Mouse (Mus musculus) heart, embryonic 14.5 days (tissue): Measurements from ENCODE around the gene 1700109H08Rik. TPM values are rescaled to one million over a fixed set of nuclear protein-coding genes. Genes with fewer than 3 reads are reported as not detected.
"Not testable (repeated sequence)": the region's sequence is repeated elsewhere in the genome, so short reads cannot be mapped to it uniquely, and the experiment has no call there.

ENCODE experiments used
- ATAC-seq: fragments of 200-750 bp; cut with Nextera tagmentation; 2 replicates; pipeline ENCODE4 v1.8.0; 2017; ENCODE audit warnings: low read depth, moderate TSS enrichment; ENCODE audit not compliant: insufficient number of reproducible peaks, insufficient read depth, low FRiP score
- H3K27ac ChIP-seq, 2 experiments: fragments of 200-500 bp in 1 of 2; fragments of 300-500 bp in 1 of 2; sonication (generic) in 1 of 2; replicated peaks in 1 of 2; 2 replicates each; pipeline ENCODE4 v1.5.1; 2012 to 2014; ENCODE audit warnings: low read depth in 2 of 2, low read length in 2 of 2, control low read depth in 1 of 2, mild to moderate bottlenecking in 1 of 2, mixed read lengths in 1 of 2; ENCODE audit not compliant: control insufficient read depth in 1 of 2, insufficient read depth in 1 of 2
- H3K27me3 ChIP-seq: fragments of 300-500 bp; sonication (generic); 2 replicates; pipeline ENCODE4 v1.6.1; 2014; ENCODE audit warnings: mild to moderate bottlenecking, low read length, control low read depth; ENCODE audit not compliant: control insufficient read depth, insufficient read depth
- H3K36me3 ChIP-seq: fragments of 300-500 bp; sonication (generic); 2 replicates; pipeline ENCODE4 v1.6.1; 2014; ENCODE audit warnings: mild to moderate bottlenecking, control low read depth, low read length, mixed read lengths; ENCODE audit not compliant: control insufficient read depth, insufficient read depth
- H3K4me1 ChIP-seq, 2 experiments: fragments of 200-500 bp in 1 of 2; fragments of 300-500 bp in 1 of 2; sonication (generic) in 1 of 2; 2 replicates each; pipeline ENCODE4 v1.6.1; 2012 to 2014; ENCODE audit warnings: low read length in 2 of 2, control low read depth in 1 of 2, mixed read lengths in 1 of 2; ENCODE audit not compliant: control insufficient read depth in 2 of 2, insufficient read depth in 2 of 2
- H3K4me2 ChIP-seq: fragments of 300-500 bp; sonication (generic); 2 replicates; pipeline ENCODE4 v1.6.1; 2014; ENCODE audit warnings: mild to moderate bottlenecking, low read length
- H3K4me3 ChIP-seq, 2 experiments: fragments of 200-500 bp in 1 of 2; fragments of 300-500 bp in 1 of 2; sonication (generic) in 1 of 2; 2 replicates each; pipeline ENCODE4 v1.5.1; 2012 to 2014; ENCODE audit warnings: low read length in 2 of 2, mild to moderate bottlenecking in 2 of 2, control low read depth in 1 of 2, low read depth in 1 of 2, moderate library complexity in 1 of 2; ENCODE audit not compliant: control insufficient read depth in 1 of 2, insufficient read depth in 1 of 2
- H3K9ac ChIP-seq: fragments of 300-500 bp; sonication (generic); 2 replicates; pipeline ENCODE4 v1.6.1; 2014; ENCODE audit warnings: mild to moderate bottlenecking, low read length
- H3K9me3 ChIP-seq: fragments of 300-500 bp; sonication (generic); 2 replicates; pipeline ENCODE4 v1.6.1; 2016; ENCODE audit warnings: low read length, control low read depth; ENCODE audit not compliant: control insufficient read depth
- WGBS: fragments of 180-500 bp; shearing (Covaris S2); extraction: QIAGEN DNeasy Blood & Tissue Kit; methylation state at CpG from one replicate; pipeline ENCODE4 v1.1.7; 2014; 5-methylcytosine and 5-hydroxymethylcytosine counted together
- polyA plus RNA-seq: library from polyadenylated mRNA; unstranded; fragments of >200 nt; fragmentation: Nextera tagmentation; extraction: Ambion mirVana; gene quantifications from 2 replicates; pipeline ENCODE4 v1.2.1, GENCODE M21; 2014

1700109H08Rik gene
- polyA plus RNA-seq, 1 experiment from 2014 or later = 2.9 TPM

DNA sequence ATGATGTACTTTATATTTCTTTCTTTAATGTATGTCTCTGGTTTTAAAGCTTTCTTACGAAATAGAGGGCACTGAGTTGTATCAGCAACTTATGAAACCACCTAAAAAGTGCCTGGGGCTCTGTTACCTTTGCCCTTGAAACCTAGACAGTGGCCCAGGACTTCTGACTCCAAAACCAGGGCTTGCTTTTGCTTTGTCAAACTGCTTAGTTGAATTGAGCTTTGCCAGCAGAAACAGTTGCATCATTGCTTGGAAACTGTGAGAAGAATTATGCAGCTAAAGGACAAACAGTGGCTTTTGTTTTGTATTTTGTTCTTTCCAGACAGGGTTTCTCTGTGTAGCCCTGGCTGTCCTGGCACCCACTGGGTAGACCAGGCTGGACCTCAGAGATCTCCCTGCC lies 28.9 kb downstream of the 1700109H08Rik start:
- Histone ChIP-seq H3K27ac (no peak overlapping the region), H3K4me3 (no peak overlapping the region), H3K4me2 (no peak overlapping the region), H3K9ac (no peak overlapping the region), H3K27me3 (no peaks in the 10 kb centered on the region), H3K4me1 (peaks cover 3 to 11% of the 10 kb centered on the region in 2 experiments; a peak in 3 of 4 replicates), H3K36me3 (peaks cover 7% of the 10 kb centered on the region), H3K9me3 (no peaks in the 10 kb centered on the region)
- no peak for ATAC-seq
- WGBS = 73% methylated on average over 1 of the region's 1 CpGs

- no peak overlapping the region for H3K4me2 ChIP-seq
- H3K9ac ChIP-seq = no peak overlapping the region
- H3K4me1 ChIP-seq = peaks cover 3 to 9% of the 10 kb centered on the region in 2 experiments; a peak in 2 of 4 replicates
- H3K27ac ChIP-seq = no peak overlapping the region
- WGBS = 79% methylated on average over 3 of the region's 3 CpGs
- H3K4me3 ChIP-seq = no peak overlapping the region
- H3K27me3 ChIP-seq = no peaks in the 10 kb centered on the region
- H3K36me3 ChIP-seq = peaks cover 12% of the 10 kb centered on the region
- no peak for ATAC-seq
- H3K9me3 ChIP-seq = no peaks in the 10 kb centered on the region
Measured at GRCm38 (mm10) chr5:3600790-3601189, 29.4 kb downstream of the 1700109H08Rik start.

DNA sequence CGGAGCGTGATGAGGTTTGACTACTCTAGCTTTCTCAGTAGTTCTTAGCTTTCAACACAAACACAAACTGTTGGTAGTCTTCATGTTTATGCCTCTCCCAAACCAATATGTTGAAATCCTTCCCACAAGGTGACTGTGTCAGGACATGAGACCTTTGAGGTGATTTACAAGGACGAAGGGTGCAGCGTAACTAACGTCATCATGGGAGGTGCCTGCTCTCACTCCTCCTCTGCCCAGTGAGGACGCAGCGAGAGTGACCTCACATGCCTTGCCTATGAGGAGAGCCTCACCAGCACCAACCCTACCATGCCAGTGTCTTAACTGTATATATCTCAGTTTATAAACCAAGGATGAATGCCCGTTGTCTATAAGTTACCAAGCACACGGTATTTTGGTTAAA lies 35.7 kb downstream of the 1700109H08Rik start:
- Histone ChIP-seq H3K27ac (no peak overlapping the region), H3K4me3 (no peak overlapping the region), H3K4me2 (no peak overlapping the region), H3K9ac (no peak overlapping the region), H3K36me3 (peaks cover 51% of the 10 kb centered on the region), H3K9me3 (no peaks in the 10 kb centered on the region), H3K27me3 (no peaks in the 10 kb centered on the region), H3K4me1 (no peaks in the 10 kb centered on the region)
- 91% methylated on average over 9 of the region's 9 CpGs for WGBS
- ATAC-seq = no peak

DNA sequence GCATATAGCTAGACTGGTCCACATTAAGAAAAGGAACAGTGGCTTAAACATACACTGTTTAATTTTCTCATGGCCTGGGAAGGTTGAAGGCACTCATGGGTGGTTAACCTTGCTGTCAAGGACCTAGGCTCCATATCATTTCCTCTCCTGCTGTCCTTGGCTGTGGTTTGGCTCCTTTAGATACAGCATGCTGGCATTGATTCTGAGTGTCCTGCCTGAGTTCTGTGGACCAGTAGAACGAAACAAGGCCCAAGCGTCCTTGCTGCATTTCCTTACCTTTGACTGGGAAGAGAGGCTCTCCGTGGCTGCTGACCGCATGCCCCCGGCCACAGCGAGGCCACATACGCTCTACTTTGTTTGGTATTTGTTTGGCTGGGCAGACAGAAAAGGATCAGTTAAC lies 37.9 kb downstream of the 1700109H08Rik start:
- H3K27ac ChIP-seq = no peak overlapping the region
- no peak overlapping the region for H3K4me2 ChIP-seq
- H3K27me3 ChIP-seq = no peaks in the 10 kb centered on the region
- ATAC-seq = no peak
- 89% methylated on average over 7 of the region's 7 CpGs for WGBS
- no peak overlapping the region for H3K4me3 ChIP-seq
- no peak overlapping the region for H3K9ac ChIP-seq
- H3K9me3 ChIP-seq = no peaks in the 10 kb centered on the region
- no peaks in the 10 kb centered on the region for H3K4me1 ChIP-seq
- H3K36me3 ChIP-seq = peaks cover 57% of the 10 kb centered on the region

GRCm38 (mm10) chr5:3611835-3612234 lies 40.5 kb downstream of the 1700109H08Rik start:
- H3K4me3 ChIP-seq, H3K27ac ChIP-seq, H3K4me1 ChIP-seq, H3K9me3 ChIP-seq, H3K27me3 ChIP-seq, H3K9ac ChIP-seq, H3K4me2 ChIP-seq, ATAC-seq: not testable (repeated sequence)
- 85% methylated on average over 2 of the region's 2 CpGs for WGBS
- H3K36me3 ChIP-seq = peaks cover 56% of the 10 kb centered on the region

GRCm38 (mm10) chr5:3620486-3620885 lies 49.1 kb downstream of the 1700109H08Rik start:
- H3K4me2 ChIP-seq = no peak overlapping the region
- H3K4me1 ChIP-seq = no peaks in the 10 kb centered on the region
- H3K27me3 ChIP-seq = no peaks in the 10 kb centered on the region
- peaks cover 70% of the 10 kb centered on the region for H3K36me3 ChIP-seq
- H3K4me3 ChIP-seq = no peak overlapping the region
- WGBS = 92% methylated on average over 7 of the region's 7 CpGs
- no peak for ATAC-seq
- no peaks in the 10 kb centered on the region for H3K9me3 ChIP-seq
- H3K9ac ChIP-seq = no peak overlapping the region
- H3K27ac ChIP-seq = no peak overlapping the region

GRCm38 (mm10) chr5:3630055-3630454 lies 58.7 kb downstream of the 1700109H08Rik start:
- Histone ChIP-seq H3K4me3 (no peak overlapping the region), H3K9ac (no peak overlapping the region), H3K36me3 (peaks cover 48% of the 10 kb centered on the region), H3K4me1 (peaks cover 0 to 3% of the 10 kb centered on the region in 2 experiments; a peak in 1 of 4 replicates), H3K27me3 (no peaks in the 10 kb centered on the region), H3K9me3 (no peaks in the 10 kb centered on the region), H3K27ac (no peak overlapping the region), H3K4me2 (no peak overlapping the region)
- 96% methylated on average over 5 of the region's 5 CpGs for WGBS
- no peak for ATAC-seq

DNA sequence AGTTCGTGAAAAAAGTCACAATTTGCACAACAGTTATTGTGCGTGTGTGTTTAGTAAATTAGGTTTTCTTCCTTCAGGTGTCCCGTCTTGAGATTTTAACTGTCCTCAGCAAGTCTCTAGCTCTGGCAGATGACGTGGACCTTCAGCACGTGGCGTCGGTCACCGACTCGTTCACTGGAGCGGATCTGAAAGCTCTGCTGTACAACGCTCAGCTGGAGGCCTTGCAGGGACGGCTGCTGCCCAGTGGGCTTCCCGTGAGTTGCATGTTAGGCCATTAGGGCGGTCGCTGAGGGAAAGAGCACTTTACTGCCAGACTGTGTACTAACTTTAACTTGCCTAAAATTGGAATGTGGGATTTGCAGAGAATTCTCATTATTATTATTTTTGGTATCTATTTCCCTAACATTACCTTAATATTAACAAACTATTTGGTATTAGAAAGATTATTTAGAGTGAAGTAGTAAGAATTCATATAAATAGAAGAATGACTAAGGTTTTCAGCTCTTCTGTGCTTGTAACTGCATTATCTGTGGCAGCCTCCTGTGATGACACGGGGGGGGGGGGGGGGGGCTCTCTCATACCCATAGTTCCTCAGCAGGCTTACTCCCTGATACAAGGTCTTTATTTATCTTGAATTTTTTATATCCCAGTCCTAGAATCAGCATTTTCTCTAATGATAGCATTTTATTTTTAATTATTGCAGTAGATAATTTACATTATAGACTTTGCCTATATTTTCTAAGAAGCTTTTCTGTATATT lies 60.3 kb downstream of the 1700109H08Rik start:
- ATAC-seq = no peak
- Histone ChIP-seq H3K4me3 (no peak overlapping the region), H3K27me3 (no peaks in the 10 kb centered on the region), H3K9me3 (no peaks in the 10 kb centered on the region), H3K9ac (no peak overlapping the region), H3K27ac (peak overlapping the region in 1 of 2 experiments; percentile 29; a peak in 1 of 4 replicates), H3K36me3 (peaks cover 48% of the 10 kb centered on the region), H3K4me2 (no peak overlapping the region), H3K4me1 (peaks cover 0 to 3% of the 10 kb centered on the region in 2 experiments; a peak in 1 of 4 replicates)
- 57% methylated on average over 16 of the region's 16 CpGs for WGBS
